In the genomic region with DNA sequence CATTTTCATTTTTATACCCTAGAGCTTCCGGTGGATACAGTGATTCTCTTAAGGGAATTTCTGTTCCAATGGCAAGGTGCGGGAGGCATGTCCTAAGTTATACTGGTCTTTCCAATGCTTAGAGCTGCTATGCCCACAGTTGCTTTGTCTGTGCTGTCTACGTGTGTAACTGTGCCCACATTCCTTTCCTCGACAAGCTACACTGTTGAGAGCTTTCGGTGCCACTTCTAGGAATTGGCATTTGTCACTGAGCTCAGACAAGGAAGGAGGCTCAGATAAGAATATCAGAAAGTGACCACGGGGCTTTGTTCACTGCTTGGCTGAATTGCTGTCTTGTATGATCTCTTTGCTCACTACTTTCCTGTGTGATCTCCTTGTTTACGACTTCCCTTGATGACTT, we compare ENCODE assay signal across 15 mouse cellular contexts.
"Had no signal": no experiment of that assay in that cellular context is flagged by ENCODE, and none has a peak within 500 bp of the region (broad histone marks: within the 10 kb centered on the region; RNA-seq: fewer than 3 reads in every experiment).

No protein-coding gene starts in this region.

- ATAC-seq: intestine, postnatal 0 days had no signal

- H3K9me3 ChIP-seq: lung, embryonic 15.5 days had no signal

- H3K36me3 ChIP-seq: lung, embryonic 15.5 days had no signal

- H3K27me3 ChIP-seq: lung, embryonic 15.5 days had no signal

- DNase-seq: kidney, adult 2 months; kidney, postnatal 25 days; layer of hippocampus, adult 9-11 months; layer of hippocampus, postnatal 36 days; lung, adult 18-20 months; lung, postnatal 4 days; midbrain, embryonic 14.5 days; thymus, postnatal 36 days had no signal

- H3K9ac ChIP-seq: lung, embryonic 15.5 days had no signal

- H3K4me3 ChIP-seq: layer of hippocampus, adult 2 months; left cerebral cortex, adult 2 months; lung, embryonic 15.5 days had no signal

- H3K27ac ChIP-seq: kidney, postnatal 0 days; layer of hippocampus, adult 2 months; left cerebral cortex, adult 2 months; lung, embryonic 15.5 days; stomach, postnatal 0 days had no signal

- H3K4me2 ChIP-seq: lung, embryonic 15.5 days; midbrain, embryonic 11.5 days had no signal

- H3K4me1 ChIP-seq: lung, embryonic 15.5 days had no signal
